Mouse (Mus musculus): Measurements from ENCODE around the gene Asb6.

DNA sequence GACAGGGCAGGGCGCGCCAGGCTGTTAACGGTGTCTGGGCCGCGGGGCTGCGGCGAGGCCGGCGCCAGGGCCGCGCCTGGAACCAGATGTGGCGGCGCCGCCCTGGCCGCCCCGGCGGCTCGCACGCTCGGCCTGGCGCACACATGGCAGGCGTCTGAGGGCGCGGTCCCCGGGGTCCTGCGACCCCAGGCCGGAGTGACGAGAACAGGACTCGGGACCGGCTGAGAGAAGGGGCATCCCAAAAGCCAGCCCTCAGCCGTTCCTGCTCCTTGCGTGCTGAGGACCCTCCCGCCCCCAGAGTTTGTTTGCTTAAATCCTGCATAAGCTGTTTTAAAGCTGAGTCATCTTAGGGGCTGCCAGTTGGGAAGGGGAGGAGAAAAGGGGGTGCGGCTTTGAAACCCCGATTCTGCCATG lies 34.8 kb upstream of the Asb6 start:
- TF ChIP-seq POLR2A (IDR thresholded peaks at IDR 0.05; ENCODE audit: low read depth, low read length) = no peak
- no peak for TF ChIP-seq CTCF (IDR thresholded peaks at IDR 0.05; ENCODE audit: extremely low read depth, insufficient read length, insufficient replicate concordance, low read depth, low read length)

Measured in small intestine, adult 2 months (tissue).